Mouse (Mus musculus) mature B cell (primary cell): ENCODE measurements around the gene Tacr2.

Experiments used
- in situ Hi-C: fragments of 300-500 bp; cut with MboI; formaldehyde crosslinking; loops from 2 replicates; pipeline ENCODE4 v1.14.3; 2019

Tacr2 gene

DNA sequence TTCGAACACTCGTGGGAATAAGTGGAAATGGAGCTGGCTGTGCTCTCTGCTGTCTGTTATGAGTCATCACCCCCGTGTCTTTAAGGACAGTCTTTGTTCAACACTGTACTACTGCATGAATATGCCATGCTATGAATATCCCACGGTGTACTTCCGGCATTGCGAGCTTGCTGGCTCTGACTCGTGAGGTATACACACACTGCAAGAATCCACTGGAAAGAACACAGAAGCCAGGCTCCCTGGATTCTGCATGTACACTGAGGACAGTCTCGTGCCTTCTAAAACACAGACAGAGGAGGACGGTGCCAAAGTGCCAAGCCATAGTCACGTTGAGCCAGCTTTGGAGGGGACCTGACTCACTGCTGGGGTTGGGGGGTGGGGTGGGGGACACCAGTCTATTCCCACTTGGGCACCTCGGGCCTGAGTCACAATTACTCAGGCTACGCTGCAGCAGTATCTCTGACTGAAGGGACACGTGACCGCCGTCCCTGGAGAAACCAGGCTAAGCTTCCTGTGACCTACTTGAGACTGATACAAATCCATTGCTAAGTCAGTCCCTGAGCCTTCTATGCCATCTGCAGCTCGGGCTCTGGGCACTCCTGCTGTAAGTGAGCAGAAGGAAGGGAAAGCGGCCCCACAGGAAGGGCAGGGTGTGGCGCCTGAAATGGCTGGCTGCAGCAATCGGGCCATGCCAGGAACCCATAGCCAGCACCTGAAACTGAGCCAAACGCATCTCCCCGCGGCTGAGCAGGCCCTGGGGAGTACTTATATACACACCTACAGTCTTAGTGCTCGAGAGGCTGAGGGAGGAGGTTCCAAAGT lies 48.0 kb downstream of the Tacr2 start:
- in situ Hi-C loops: no loop called here

DNA sequence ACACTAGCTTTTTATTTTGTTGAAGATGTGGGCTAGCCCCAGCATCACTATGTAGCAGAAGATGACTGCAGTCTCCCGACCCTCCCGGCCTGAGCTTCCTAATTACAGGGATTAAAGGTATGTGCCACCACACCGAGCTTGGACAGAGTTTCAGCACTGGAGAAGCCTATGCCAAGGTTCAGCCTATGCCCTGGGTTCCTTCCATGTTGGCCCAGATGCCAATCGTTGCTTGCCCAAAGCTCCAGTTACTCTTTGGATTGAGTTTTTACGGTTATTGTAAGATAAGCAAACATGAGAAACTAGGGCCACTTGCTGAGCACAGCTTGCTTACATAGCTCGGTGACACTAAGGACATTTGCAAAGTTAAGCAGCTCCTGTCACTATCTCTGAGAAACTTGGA lies 52.9 kb downstream of the Tacr2 start:
- in situ Hi-C loops: no loop called here

DNA sequence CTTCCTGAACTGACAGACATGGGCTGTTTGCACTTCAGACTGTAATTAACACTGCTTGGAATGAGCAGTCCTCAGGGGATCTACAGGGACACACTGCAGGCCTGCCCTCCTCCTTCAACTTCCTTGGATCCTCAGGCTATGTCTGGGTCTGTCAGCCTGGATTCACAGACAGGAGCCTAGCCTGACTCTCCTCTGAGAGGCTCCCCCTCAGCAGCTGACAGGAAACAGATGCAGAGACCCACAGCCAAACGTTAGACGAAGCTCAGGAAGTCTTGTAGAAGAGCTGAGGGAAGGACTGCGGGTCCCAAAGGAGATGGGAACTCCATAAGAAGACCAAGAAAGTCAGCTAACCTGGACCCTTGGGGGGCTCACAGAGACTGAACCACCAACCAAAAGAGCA lies 54.2 kb downstream of the Tacr2 start:
- in situ Hi-C loops: no loop called here

DNA sequence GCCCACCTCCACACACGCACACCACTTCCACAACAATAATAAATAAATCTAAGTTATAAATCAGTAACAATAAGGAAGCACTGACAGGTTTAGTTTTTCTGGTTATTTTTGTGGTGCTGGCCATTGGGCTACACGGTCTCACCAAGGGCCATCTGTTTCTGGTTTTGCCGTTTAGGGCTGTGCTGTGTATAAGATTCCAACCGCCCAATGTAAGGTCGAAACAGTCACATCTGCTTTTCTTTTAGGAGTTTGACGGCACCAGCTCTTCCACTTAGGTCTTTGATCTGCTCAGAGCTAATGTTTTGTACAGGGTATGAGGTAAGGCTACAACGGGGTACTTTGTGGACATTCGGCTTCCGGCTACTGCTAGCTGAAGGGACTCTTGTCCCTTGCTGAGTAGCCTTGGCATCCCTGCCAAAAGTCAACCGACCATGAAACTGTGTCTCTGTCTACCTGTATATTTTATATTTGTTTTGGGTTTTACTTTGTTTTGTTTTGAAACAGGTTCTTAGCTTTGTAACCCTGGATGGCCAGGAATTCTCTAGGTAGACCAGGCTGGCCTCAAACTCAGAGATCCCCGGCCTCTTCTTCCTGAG lies 56.8 kb downstream of the Tacr2 start:
- in situ Hi-C loops: no loop called here

DNA sequence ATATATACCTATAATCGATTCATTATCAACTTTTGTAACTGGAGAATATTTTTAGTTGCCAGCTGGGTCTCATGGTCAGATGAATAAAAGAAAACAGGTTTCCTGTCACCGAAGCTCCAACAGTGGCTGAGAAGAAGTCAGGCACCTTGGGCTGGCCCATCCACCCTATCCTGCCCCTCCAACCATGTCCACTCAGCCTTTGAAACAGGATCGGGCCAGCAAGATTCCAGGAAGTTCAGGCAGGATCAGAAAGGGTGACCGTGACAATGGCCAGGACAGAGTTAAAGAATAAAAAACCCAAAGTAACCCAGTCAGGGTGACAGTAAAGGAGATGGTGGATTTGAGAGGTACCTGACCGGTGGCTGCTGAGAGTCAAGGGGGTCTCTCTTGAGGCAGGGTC lies 57.4 kb downstream of the Tacr2 start:
- in situ Hi-C loops: no loop called here

DNA sequence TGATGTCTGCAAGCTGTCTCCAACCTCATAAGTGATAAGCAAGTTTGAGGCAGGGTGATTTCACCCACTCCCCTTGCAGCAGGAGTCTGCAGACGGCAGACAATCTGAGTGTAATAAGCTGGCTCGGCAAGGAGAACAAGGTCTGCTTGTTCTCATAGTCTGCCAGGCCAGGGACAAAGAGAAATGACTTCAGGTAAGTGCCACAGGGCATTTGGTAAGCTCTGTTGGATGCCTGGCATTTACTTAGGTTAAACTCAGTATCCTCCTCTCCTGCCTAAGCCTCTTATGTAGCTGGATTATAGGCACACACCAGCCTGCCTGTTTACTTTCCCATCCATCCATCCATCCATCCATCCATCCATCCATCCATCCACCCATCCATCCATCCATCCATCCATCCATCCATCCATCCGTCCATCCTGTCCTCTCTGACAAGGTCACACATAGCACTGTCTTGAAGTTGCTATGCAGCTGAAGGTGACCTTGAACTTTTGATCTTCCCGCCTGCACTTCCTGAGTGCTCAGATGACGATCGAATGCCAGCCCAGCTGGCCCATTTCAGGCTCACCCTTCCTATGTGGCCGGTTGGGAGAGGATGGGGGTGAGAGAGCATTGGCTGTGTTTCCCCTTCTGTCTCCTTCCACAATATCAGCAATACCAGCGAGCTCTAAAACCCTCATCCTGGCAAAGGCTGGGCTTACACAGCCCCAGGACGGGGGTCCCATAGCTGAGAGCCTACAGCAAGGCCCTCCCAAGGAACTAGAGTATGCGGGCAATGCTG lies 58.2 kb downstream of the Tacr2 start:
- in situ Hi-C loops: no loop called here

DNA sequence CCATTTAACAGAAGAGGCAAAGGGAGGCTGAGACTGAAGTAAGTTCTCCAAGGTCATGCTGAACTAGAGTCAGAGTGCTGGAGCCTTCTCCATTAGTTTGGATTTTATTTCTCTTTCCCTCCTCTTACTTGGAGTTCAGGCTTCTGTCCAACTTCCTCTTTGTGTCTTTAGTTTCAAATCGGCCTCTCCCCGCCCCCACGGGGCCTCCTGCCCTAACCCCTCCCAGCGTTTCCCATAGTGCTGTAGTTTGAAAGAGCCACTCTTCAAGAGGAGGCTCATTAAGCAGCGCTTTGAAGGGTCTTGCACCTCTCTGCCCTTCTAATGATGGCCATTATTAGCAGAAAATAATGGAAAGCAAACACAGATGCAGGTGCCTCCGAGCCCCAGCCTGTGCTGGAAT lies 59.2 kb downstream of the Tacr2 start:
- in situ Hi-C loops: no loop called here

DNA sequence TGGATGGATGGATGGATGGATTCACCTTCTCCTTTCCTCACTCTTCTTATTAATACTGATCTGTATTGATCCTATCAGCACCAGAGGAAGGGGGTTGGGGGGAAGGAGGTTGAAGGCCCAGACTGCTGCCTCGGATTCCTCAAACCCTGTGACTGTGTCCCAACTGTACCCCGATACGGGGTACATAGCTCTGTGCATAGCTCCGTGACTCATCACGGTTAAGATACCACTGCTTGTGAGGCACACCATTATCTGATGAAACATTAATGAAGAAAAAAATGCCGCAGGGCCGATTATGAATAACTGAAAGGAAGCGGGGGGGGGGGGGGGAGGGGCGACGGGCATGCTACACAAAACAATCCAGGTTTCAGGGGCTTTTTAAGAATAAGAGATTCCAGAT lies 60.9 kb downstream of the Tacr2 start:
- in situ Hi-C loops: no loop called here

DNA sequence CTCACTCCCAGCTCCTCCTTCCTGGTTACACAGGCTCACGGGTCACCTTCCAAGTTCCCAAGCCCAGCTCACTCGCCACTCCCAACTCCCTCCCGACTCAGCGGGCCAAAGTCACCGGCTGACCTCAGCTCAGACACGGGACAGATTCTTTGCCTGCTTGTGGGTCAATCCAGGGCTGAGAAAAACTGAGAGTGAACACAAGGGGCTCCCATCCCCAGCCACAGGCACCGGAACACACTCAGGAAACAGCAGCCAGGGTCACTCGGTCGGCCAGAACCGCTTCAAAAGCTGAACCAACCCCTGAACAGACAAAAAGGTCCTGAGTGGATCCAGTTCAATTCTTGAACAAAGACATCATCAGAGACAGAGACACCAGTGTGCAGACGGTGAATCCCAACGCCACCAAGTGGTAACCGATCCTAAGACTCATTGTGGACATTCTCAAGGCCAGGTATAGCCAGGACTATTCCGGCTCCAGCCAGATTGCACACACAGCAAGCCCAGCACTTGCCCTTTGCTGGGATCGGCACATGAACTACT lies 61.7 kb downstream of the Tacr2 start:
- in situ Hi-C loops: no loop called here
